Comparison of ENCODE assay signal across 20 mouse cellular contexts in the genomic region with DNA sequence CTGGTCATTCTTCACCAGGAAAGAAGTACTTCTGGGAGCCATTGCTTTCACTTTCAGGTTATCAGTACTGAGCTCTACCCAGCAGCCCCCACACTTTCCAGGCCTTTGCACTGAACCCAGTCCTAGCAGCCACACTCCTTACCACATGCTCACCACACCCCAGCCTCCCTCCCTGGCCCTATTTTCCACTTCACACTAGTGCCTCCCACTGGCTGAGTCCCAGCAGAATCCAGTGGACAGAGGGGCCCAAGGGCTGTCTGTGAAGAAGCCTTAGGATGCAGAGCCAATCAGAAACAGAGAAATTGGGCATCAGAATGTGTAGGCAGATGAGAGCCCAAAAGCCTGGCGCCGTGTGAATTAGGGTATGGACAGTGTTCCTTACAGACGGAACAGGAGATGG.
DNase-seq lines count a peak whose midpoint lies in the region; ATAC-seq lines count a peak whose summit lies in the region.
"Had no signal": no experiment of that assay in that cellular context is flagged by ENCODE, and none has a peak within 500 bp of the region (broad histone marks: within the 10 kb centered on the region; RNA-seq: fewer than 3 reads in every experiment).

No protein-coding gene starts in this region.

- no peaks in the 10 kb centered on the region for H3K9me3 ChIP-seq in intestine, embryonic 15.5 days
- no peaks in the 10 kb centered on the region for H3K9me3 ChIP-seq in intestine, embryonic 16.5 days (ENCODE audit: control insufficient read depth, low read length)
- H3K9me3 ChIP-seq in midbrain, embryonic 11.5 days (ENCODE audit: control insufficient read depth, low read length): no peaks in the 10 kb centered on the region
- no peaks in the 10 kb centered on the region for H3K9me3 ChIP-seq in midbrain, embryonic 13.5 days
- H3K9me3 ChIP-seq: embryonic facial prominence, embryonic 13.5 days; forebrain, embryonic 12.5 days; heart, embryonic 12.5 days; hindbrain, embryonic 13.5 days; liver, embryonic 13.5 days; stomach, embryonic 15.5 days had no signal

- H3K4me1 ChIP-seq in intestine, embryonic 15.5 days (replicated peaks): peaks cover 9% of the 10 kb centered on the region
- H3K4me1 ChIP-seq in intestine, embryonic 16.5 days (ENCODE audit: control insufficient read depth, insufficient read depth, low read length): peaks cover 8% of the 10 kb centered on the region; the same call in 1 of the 2 replicates
- H3K4me1 ChIP-seq in midbrain, embryonic 11.5 days (ENCODE audit: control insufficient read depth, insufficient read depth, low read length): no peaks in the 10 kb centered on the region
- peaks cover 12% of the 10 kb centered on the region for H3K4me1 ChIP-seq in midbrain, embryonic 13.5 days (replicated peaks)
- H3K4me1 ChIP-seq: liver, embryonic 13.5 days had no signal

- WGBS in intestine, embryonic 15.5 days: 94% methylated on average over 3 of the region's 3 CpGs
- WGBS in intestine, embryonic 16.5 days: 95% methylated on average over 3 of the region's 3 CpGs
- 86% methylated on average over 3 of the region's 3 CpGs for WGBS in midbrain, embryonic 11.5 days
- WGBS in midbrain, embryonic 13.5 days: 87% methylated on average over 3 of the region's 3 CpGs

- no peak for ATAC-seq in intestine, embryonic 15.5 days
- ATAC-seq in intestine, embryonic 16.5 days: no peak
- ATAC-seq in midbrain, embryonic 11.5 days (ENCODE audit: low FRiP score): no peak
- no peak for ATAC-seq in midbrain, embryonic 13.5 days
- peak; percentile 47 for ATAC-seq in common myeloid progenitor, adult 5-6 weeks (replicated peaks; ENCODE audit: low read depth, poor library complexity, severe bottlenecking)

- peak; percentile 15 to 20 for DNase-seq in adrenal gland, postnatal 36 days
- no peak for DNase-seq in adrenal gland, adult 2 months
- DNase-seq in midbrain, embryonic 11.5 days (ENCODE audit: low spot score, missing footprints): peak; percentile 67
- no peak for DNase-seq in kidney, adult 18-20 months
- DNase-seq: cerebellum, adult 9-10 months; heart, postnatal 10 days; liver, embryonic 13.5 days; lung, adult 2 months; lung, postnatal 36 days; thymus, adult 2 months had no signal

- no peak overlapping the region for H3K4me2 ChIP-seq in intestine, embryonic 15.5 days (replicated peaks)
- no peak overlapping the region for H3K4me2 ChIP-seq in intestine, embryonic 16.5 days (ENCODE audit: low read depth, low read length)
- no peak overlapping the region for H3K4me2 ChIP-seq in midbrain, embryonic 11.5 days
- H3K4me2 ChIP-seq in midbrain, embryonic 13.5 days (replicated peaks): no peak overlapping the region
- H3K4me2 ChIP-seq: embryonic facial prominence, embryonic 13.5 days; forebrain, embryonic 12.5 days; heart, embryonic 12.5 days; hindbrain, embryonic 13.5 days; liver, embryonic 13.5 days; stomach, embryonic 15.5 days had no signal

- no peaks in the 10 kb centered on the region for H3K27me3 ChIP-seq in intestine, embryonic 15.5 days (replicated peaks)
- no peaks in the 10 kb centered on the region for H3K27me3 ChIP-seq in intestine, embryonic 16.5 days (replicated peaks; ENCODE audit: control insufficient read depth, insufficient read depth, low read length)
- H3K27me3 ChIP-seq in midbrain, embryonic 11.5 days (ENCODE audit: control insufficient read depth, insufficient read depth, low read length): no peaks in the 10 kb centered on the region
- H3K27me3 ChIP-seq in midbrain, embryonic 13.5 days: no peaks in the 10 kb centered on the region
- H3K27me3 ChIP-seq: embryonic facial prominence, embryonic 13.5 days; forebrain, embryonic 12.5 days; hindbrain, embryonic 13.5 days; liver, embryonic 13.5 days; stomach, embryonic 15.5 days had no signal

- H3K4me3 ChIP-seq in intestine, embryonic 15.5 days (replicated peaks): no peak overlapping the region
- no peak overlapping the region for H3K4me3 ChIP-seq in intestine, embryonic 16.5 days (ENCODE audit: low read length)
- H3K4me3 ChIP-seq in midbrain, embryonic 11.5 days (ENCODE audit: low read depth, low read length): no peak overlapping the region
- no peak overlapping the region for H3K4me3 ChIP-seq in midbrain, embryonic 13.5 days (replicated peaks)
- H3K4me3 ChIP-seq: embryonic facial prominence, embryonic 13.5 days; erythroblast, embryonic 14.5 days; forebrain, embryonic 12.5 days; heart, embryonic 12.5 days; hindbrain, embryonic 13.5 days; liver, embryonic 13.5 days; stomach, embryonic 15.5 days had no signal

- H3K9ac ChIP-seq in intestine, embryonic 15.5 days: no peak overlapping the region
- H3K9ac ChIP-seq in intestine, embryonic 16.5 days (ENCODE audit: low read depth, low read length): no peak overlapping the region
- H3K9ac ChIP-seq in midbrain, embryonic 11.5 days (ENCODE audit: low read length): no peak overlapping the region
- H3K9ac ChIP-seq in midbrain, embryonic 13.5 days (replicated peaks): no peak overlapping the region
- H3K9ac ChIP-seq: embryonic facial prominence, embryonic 13.5 days; forebrain, embryonic 12.5 days; heart, embryonic 12.5 days; hindbrain, embryonic 13.5 days; liver, embryonic 13.5 days; stomach, embryonic 15.5 days had no signal

- 0 out of 2 replicates have a peak overlapping the region, but pooled peaks have one; percentile 3 for H3K27ac ChIP-seq in intestine, embryonic 15.5 days
- no peak overlapping the region for H3K27ac ChIP-seq in intestine, embryonic 16.5 days (ENCODE audit: low read length)
- no peak overlapping the region for H3K27ac ChIP-seq in midbrain, embryonic 11.5 days (ENCODE audit: low read depth, low read length)
- no peak overlapping the region for H3K27ac ChIP-seq in midbrain, embryonic 13.5 days
- H3K27ac ChIP-seq: embryonic facial prominence, embryonic 13.5 days; forebrain, embryonic 12.5 days; hindbrain, embryonic 13.5 days; liver, embryonic 13.5 days; stomach, embryonic 15.5 days had no signal

- H3K36me3 ChIP-seq in intestine, embryonic 15.5 days: no peaks in the 10 kb centered on the region
- no peaks in the 10 kb centered on the region for H3K36me3 ChIP-seq in intestine, embryonic 16.5 days (ENCODE audit: control insufficient read depth, insufficient read depth, low read length)
- H3K36me3 ChIP-seq in midbrain, embryonic 11.5 days (ENCODE audit: control insufficient read depth, insufficient read depth, low read length): no peaks in the 10 kb centered on the region
- no peaks in the 10 kb centered on the region for H3K36me3 ChIP-seq in midbrain, embryonic 13.5 days
- H3K36me3 ChIP-seq: embryonic facial prominence, embryonic 13.5 days; forebrain, embryonic 12.5 days; heart, embryonic 12.5 days; hindbrain, embryonic 13.5 days; liver, embryonic 13.5 days; stomach, embryonic 15.5 days had no signal

Comparison
In these comparisons a context has a peak if more than half of its experiments do, and no peak if none do; other contexts are left out.
1. DNase-seq: peak in adrenal gland, postnatal 36 days (2 of 2) and midbrain, embryonic 11.5 days (single experiment); none in adrenal gland, adult 2 months (single experiment) and kidney, adult 18-20 months (single experiment).